Mouse (Mus musculus): Measurements from ENCODE around the gene Kcnj11. TPM values are rescaled to one million over a fixed set of nuclear protein-coding genes. Genes with fewer than 3 reads are reported as not detected.

Kcnj11 gene
- total RNA-seq, 1 experiment from 2014 or later, result 1.0 TPM

DNA sequence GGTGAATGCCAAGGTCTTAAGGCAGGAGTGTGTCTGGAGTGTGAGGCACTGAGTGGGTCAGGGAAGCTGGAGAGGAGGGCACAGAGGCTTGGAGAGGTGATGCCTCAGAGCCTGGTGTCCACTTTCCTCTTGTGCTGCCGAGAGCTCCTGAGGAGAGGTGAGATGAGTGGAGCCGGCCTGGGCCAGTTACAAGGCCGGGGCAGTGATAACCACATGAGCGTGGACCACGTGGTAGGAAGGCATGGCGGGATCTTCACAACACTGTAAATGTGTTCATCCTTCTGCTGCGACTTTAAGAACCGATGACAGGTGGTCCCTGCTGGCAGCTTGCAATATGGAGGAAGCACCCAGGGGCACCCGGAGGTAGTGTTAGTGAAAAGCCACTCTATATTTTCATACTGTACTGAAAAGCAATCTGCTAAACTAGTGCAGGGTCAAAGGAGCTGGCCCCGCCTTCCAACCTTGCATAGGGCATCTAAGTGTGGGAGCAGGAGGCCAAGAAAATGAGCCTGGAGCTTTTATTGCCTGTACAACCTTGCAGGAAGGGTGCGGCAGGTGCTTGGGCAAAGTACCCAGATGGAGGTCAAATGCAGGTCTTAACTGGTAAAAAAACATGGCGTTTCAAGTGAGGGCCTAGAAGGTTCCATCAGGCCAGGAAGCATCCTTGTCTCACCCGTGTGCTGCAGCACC, 52.5 kb downstream of the Kcnj11 start:
- no peak for DNase-seq

DNA sequence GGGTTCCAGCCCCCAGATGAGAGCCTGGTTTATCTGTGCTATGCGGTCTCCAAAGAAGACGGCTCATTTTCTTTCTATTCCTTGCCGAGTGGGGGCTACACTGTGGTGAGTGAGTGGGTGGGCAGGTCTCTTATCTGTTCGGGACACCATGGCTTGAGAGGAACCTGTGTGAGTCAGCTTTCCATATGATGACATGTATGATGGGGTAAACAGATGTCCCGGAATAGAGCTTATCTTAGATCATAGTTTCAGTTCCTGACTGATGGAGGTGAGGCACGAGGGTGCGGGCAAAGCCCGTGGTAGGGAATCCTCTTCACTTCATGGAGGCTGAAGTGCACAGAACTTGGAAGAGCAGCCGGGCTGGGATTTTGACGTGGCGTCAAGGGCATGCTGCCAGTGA, 54.7 kb downstream of the Kcnj11 start:
- DNase-seq, result no peak

DNA sequence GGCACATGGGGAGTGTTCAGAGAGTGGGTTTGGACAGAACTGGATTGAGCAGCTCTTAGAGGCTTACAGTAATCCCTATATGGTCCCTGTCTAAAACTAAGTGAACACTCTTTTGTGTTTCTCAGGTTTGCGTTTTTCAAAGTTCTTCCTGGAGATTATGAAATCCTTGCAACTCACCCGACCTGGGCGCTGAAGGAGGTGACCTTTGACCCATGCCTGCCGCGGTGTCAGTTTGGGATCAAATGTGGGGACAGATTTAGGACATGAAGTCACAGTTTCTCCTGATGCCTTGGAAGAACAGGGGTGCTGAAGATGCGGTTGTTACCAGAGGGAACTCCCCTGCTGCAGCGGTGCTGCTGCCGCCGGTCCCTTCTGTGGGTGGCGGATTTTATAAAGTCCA, 56.5 kb downstream of the Kcnj11 start:
- no peak for DNase-seq

Other genes with a start within 250 kb of the Kcnj11 start
- 123 and 135 TPM in 2 replicates for gene Kdelr1, start 228.0 kb downstream of the Kcnj11 start, total RNA-seq (2021)
- 0.93 and 1.2 TPM in 2 replicates for gene Grin2d, start 222.4 kb downstream of the Kcnj11 start, total RNA-seq (2021)
- gene Syngr4, start 204.1 kb downstream of the Kcnj11 start, total RNA-seq (2021), result 0.59 TPM in 1 of 2 replicates, not detected in the other
- 80.0 and 80.8 TPM in 2 replicates for gene Tmem143, start 203.8 kb downstream of the Kcnj11 start, total RNA-seq (2021)
- gene Emp3, start 179.4 kb downstream of the Kcnj11 start, total RNA-seq (2021), result 212 TPM in 2 replicates
- gene Ccdc114, start 176.7 kb downstream of the Kcnj11 start, total RNA-seq (2021), result 9.7 and 11.0 TPM in 2 replicates
- gene Abcc6, start 70.5 kb downstream of the Kcnj11 start, total RNA-seq (2021), result 0.90 and 15.1 TPM in 2 replicates
- gene Nomo1, start 67.1 kb downstream of the Kcnj11 start, total RNA-seq (2021), result 53.0 and 60.3 TPM in 2 replicates
- 0.45 and 0.93 TPM in 2 replicates for gene Abcc8, start 79.3 kb upstream of the Kcnj11 start, total RNA-seq (2021)
- gene Ush1c, start 137.7 kb upstream of the Kcnj11 start, total RNA-seq (2021), result 2.7 and 4.7 TPM in 2 replicates
- gene Otog, start 140.2 kb upstream of the Kcnj11 start, total RNA-seq (2021), result 0.04 TPM in 1 of 2 replicates, not detected in the other